Mouse (Mus musculus): ENCODE data around the gene Myh14. TPM values are rescaled to one million over a fixed set of nuclear protein-coding genes. Genes with fewer than 3 reads are reported as not detected.

Myh14 gene
- polyA plus RNA-seq, 1 experiment, result 3.7 TPM

DNA sequence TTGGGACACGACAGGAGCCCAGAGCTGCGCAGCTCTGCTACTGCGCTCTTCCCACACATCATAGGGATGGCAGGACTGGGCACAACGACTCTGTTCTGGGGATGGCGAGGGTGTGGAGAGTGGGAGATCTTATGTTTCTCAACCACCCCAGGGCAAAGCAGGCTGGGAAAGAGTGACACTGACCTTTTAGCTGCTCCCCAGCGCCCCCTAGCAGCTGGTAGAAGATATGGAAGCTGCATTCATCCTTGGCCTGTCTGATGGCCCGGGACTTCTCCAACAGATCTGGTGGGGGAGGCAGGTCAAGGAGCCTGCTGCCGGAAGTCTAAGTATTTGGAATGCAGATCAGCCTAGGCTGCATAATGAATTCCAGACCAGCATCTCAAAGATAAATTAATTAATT, 16.9 kb downstream of the Myh14 start:
- Histone ChIP-seq H3K27me3 (ENCODE audit: control insufficient read depth, insufficient read depth, low read length) (no peaks in the 10 kb centered on the region), H3K36me3 (ENCODE audit: control insufficient read depth, insufficient read depth, low read length) (no peaks in the 10 kb centered on the region), H3K27ac (ENCODE audit: control insufficient read depth, insufficient read depth, low read length) (no peak overlapping the region), H3K4me3 (ENCODE audit: control insufficient read depth, insufficient read depth, low read length) (no peak overlapping the region), H3K4me1 (replicated peaks; ENCODE audit: control insufficient read depth, insufficient read depth, low read length) (no peaks in the 10 kb centered on the region)
- peak; percentile 31 for DNase-seq
- TF ChIP-seq CTCF (IDR thresholded peaks at IDR 0.05; ENCODE audit: borderline replicate concordance, control insufficient read depth, extremely low read depth, insufficient read depth, low read length, poor library complexity) (peak; percentile 30; the same call in 1 of the 2 replicates), POLR2A (IDR thresholded peaks at IDR 0.05; ENCODE audit: control insufficient read depth, extremely low read depth, insufficient read depth, low read length, poor library complexity) (no peak)
- 58% methylated on average over 8 of the region's 8 CpGs for WGBS

DNA sequence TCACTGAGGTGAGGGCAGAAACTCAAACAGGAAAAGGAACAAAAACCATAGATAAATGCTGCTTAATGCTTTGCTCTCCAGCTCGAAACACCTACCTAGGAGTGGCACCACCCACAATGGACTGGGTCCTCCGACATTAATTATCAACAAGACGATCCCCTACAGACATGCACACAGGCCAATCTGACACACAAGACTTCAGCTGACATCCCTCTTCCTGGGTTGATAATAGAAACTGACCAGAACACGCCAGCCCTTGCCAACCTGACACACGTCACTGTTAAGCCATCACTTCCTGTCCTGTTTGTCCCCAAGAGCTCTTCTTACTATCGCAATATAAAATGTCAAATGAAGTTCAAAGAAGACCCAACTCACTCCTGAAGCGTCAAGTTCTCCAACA, 19.2 kb downstream of the Myh14 start:
- Histone ChIP-seq H3K4me3 (ENCODE audit: control insufficient read depth, insufficient read depth, low read length) (no peak overlapping the region), H3K4me1 (replicated peaks; ENCODE audit: control insufficient read depth, insufficient read depth, low read length) (no peaks in the 10 kb centered on the region), H3K27ac (ENCODE audit: control insufficient read depth, insufficient read depth, low read length) (no peak overlapping the region), H3K27me3 (ENCODE audit: control insufficient read depth, insufficient read depth, low read length) (no peaks in the 10 kb centered on the region), H3K36me3 (ENCODE audit: control insufficient read depth, insufficient read depth, low read length) (no peaks in the 10 kb centered on the region)
- WGBS, result 75% methylated on average over 7 of the region's 7 CpGs
- no peak for DNase-seq
- TF ChIP-seq POLR2A (IDR thresholded peaks at IDR 0.05; ENCODE audit: control insufficient read depth, extremely low read depth, insufficient read depth, low read length, poor library complexity), result no peak
- TF ChIP-seq CTCF (IDR thresholded peaks at IDR 0.05; ENCODE audit: borderline replicate concordance, control insufficient read depth, extremely low read depth, insufficient read depth, low read length, poor library complexity), result no peak

DNA sequence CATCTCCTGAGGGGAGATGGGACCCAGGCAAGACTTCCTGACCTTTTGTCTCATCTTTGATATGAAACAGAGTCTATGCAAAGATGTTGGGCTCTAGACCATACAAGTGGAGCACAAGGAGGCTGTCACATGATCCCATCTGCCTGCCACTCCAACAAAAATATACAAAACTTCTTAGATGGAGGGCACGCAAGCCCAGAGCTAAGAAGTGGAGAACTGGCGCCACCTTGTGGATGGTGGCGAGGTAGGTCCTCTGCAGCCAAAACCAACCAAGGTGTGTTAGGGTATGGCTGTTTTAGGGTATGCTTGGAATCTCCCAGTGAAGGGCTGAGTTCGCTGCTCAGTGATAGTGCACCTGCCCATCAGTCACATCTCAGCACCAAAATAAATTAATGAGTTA, 20.7 kb downstream of the Myh14 start:
- 7% methylated on average over 4 of the region's 4 CpGs for WGBS
- Histone ChIP-seq H3K27ac (ENCODE audit: control insufficient read depth, insufficient read depth, low read length) (no peak overlapping the region), H3K4me1 (replicated peaks; ENCODE audit: control insufficient read depth, insufficient read depth, low read length) (no peaks in the 10 kb centered on the region), H3K36me3 (ENCODE audit: control insufficient read depth, insufficient read depth, low read length) (no peaks in the 10 kb centered on the region), H3K27me3 (ENCODE audit: control insufficient read depth, insufficient read depth, low read length) (no peaks in the 10 kb centered on the region), H3K4me3 (ENCODE audit: control insufficient read depth, insufficient read depth, low read length) (no peak overlapping the region)
- no peak for TF ChIP-seq POLR2A (IDR thresholded peaks at IDR 0.05; ENCODE audit: control insufficient read depth, extremely low read depth, insufficient read depth, low read length, poor library complexity)
- peak; percentile 67; the same call in 1 of the 2 replicates for TF ChIP-seq CTCF (IDR thresholded peaks at IDR 0.05; ENCODE audit: borderline replicate concordance, control insufficient read depth, extremely low read depth, insufficient read depth, low read length, poor library complexity)
- DNase-seq, result peak; percentile 45

DNA sequence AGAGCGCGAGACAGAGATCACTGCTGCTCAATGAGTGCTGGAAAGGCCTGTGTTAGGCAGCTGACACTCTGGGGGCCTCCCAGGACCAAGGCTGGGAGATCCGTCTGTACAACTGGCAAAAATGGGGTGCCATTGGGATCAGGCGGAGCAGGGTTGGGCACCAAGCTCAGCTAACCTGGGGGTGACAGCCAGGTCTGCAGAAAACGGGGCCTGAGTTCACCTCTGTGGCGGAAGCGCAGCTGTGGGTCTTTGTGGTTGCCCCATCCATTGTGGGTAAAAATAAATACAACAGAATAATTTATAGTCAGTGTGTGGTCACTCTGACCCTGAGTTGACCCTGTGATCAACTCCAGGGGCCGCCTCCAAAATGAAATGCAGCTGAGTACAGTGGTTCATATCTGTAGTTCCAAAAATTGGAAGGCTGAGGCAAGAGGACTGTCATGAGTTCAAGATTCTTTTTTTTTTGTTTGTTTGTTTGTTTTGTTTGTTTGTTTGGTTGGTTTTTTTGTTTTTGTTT, 21.5 kb downstream of the Myh14 start:
- H3K36me3 ChIP-seq (ENCODE audit: control insufficient read depth, insufficient read depth, low read length), result no peaks in the 10 kb centered on the region
- no peak overlapping the region for H3K27ac ChIP-seq (ENCODE audit: control insufficient read depth, insufficient read depth, low read length)
- no peaks in the 10 kb centered on the region for H3K4me1 ChIP-seq (replicated peaks; ENCODE audit: control insufficient read depth, insufficient read depth, low read length)
- H3K4me3 ChIP-seq (ENCODE audit: control insufficient read depth, insufficient read depth, low read length), result no peak overlapping the region
- H3K27me3 ChIP-seq (ENCODE audit: control insufficient read depth, insufficient read depth, low read length), result no peaks in the 10 kb centered on the region
- 74% methylated on average over 8 of the region's 8 CpGs for WGBS
- DNase-seq, result no peak
- TF ChIP-seq CTCF (IDR thresholded peaks at IDR 0.05; ENCODE audit: borderline replicate concordance, control insufficient read depth, extremely low read depth, insufficient read depth, low read length, poor library complexity) (no peak), POLR2A (IDR thresholded peaks at IDR 0.05; ENCODE audit: control insufficient read depth, extremely low read depth, insufficient read depth, low read length, poor library complexity) (no peak)

DNA sequence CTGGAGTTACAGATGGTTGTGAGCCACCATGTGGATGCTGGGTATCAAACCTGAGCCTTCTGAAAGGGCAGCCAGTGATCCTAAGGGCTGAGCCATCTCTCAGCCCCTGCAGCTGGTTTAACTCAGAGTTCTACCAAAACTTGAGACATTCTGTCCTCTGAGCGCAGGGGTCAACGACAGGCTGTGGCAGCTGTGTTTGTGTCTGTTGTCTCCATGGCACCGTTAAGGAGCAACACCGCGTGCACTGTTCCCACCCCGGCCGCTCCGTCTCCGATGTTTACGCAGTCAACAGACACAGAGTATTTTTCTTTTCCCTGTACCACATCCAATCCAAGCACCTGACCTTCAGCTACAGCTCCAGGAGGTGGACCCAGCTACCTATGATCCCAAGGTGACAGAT, 22.9 kb downstream of the Myh14 start:
- WGBS, result 80% methylated on average over 10 of the region's 10 CpGs
- H3K4me1 ChIP-seq (replicated peaks; ENCODE audit: control insufficient read depth, insufficient read depth, low read length), result no peaks in the 10 kb centered on the region
- no peaks in the 10 kb centered on the region for H3K27me3 ChIP-seq (ENCODE audit: control insufficient read depth, insufficient read depth, low read length)
- no peaks in the 10 kb centered on the region for H3K36me3 ChIP-seq (ENCODE audit: control insufficient read depth, insufficient read depth, low read length)
- H3K27ac ChIP-seq (ENCODE audit: control insufficient read depth, insufficient read depth, low read length), result no peak overlapping the region
- no peak for TF ChIP-seq CTCF (IDR thresholded peaks at IDR 0.05; ENCODE audit: borderline replicate concordance, control insufficient read depth, extremely low read depth, insufficient read depth, low read length, poor library complexity)
- no peak for TF ChIP-seq POLR2A (IDR thresholded peaks at IDR 0.05; ENCODE audit: control insufficient read depth, extremely low read depth, insufficient read depth, low read length, poor library complexity)
- DNase-seq, result no peak
- no peak overlapping the region for H3K4me3 ChIP-seq (ENCODE audit: control insufficient read depth, insufficient read depth, low read length)

DNA sequence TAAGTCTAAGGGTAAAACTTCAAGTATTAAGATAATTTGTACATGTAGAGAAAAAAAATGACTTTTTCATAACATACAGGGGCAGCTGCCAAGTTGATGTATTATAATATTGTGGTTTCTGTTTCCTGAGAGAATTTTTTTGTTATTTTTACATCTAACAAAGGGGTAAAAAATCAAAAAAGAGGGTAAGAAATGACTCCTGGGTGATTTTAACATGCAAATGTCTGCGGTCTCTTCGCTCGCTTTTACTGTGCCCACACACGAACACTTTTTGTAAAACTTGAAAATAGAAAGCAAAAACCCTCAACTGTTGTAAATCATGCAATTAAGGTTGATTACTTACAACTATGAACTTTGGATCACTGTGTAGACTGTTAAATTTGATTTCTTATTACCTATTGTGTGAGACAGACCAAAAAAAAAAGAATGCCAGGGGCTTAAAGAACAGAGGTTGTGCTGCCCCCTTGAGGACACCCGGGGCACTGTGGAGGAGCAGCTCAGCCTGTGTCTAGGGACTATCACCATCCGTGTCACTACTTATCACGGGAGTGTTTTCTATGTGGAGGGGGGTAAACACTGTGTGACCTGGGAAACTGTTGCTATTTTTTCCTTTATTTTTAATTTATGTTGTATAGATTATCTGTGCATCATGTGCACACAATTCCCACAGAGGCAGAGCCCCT, 23.5 kb downstream of the Myh14 start:
- WGBS, result 15% methylated on average over 7 of the region's 7 CpGs
- H3K36me3 ChIP-seq (ENCODE audit: control insufficient read depth, insufficient read depth, low read length), result no peaks in the 10 kb centered on the region
- H3K4me1 ChIP-seq (replicated peaks; ENCODE audit: control insufficient read depth, insufficient read depth, low read length), result no peaks in the 10 kb centered on the region
- H3K4me3 ChIP-seq (ENCODE audit: control insufficient read depth, insufficient read depth, low read length), result no peak overlapping the region
- H3K27ac ChIP-seq (ENCODE audit: control insufficient read depth, insufficient read depth, low read length), result no peak overlapping the region
- no peaks in the 10 kb centered on the region for H3K27me3 ChIP-seq (ENCODE audit: control insufficient read depth, insufficient read depth, low read length)
- TF ChIP-seq POLR2A (IDR thresholded peaks at IDR 0.05; ENCODE audit: control insufficient read depth, extremely low read depth, insufficient read depth, low read length, poor library complexity), result no peak
- TF ChIP-seq CTCF (IDR thresholded peaks at IDR 0.05; ENCODE audit: borderline replicate concordance, control insufficient read depth, extremely low read depth, insufficient read depth, low read length, poor library complexity), result peak; percentile 39; the same call in 1 of the 2 replicates
- peak; percentile 74 for DNase-seq

All from thymus, adult 2 months (tissue).